Mouse (Mus musculus) adrenal gland, adult 18-20 months (tissue): Measurements from ENCODE around the gene Ccrl2. TPM values are rescaled to one million over a fixed set of nuclear protein-coding genes. Genes with fewer than 3 reads are reported as not detected.

Experiments
- DNase-seq, 2 experiments: peaks; one replicate each; pipeline ENCODE4 v3.0.0; 2021 to 2022; ENCODE audit warnings: low spot score in 2 of 2
- long read RNA-seq, 2 experiments: library from polyadenylated mRNA; stranded (forward); transcript quantifications; one replicate each; pipeline ENCODE4 v2.0.0; 2021
- total RNA-seq, 2 experiments: library from RNA; stranded (reverse); gene quantifications; 1 replicate in 1 of 2; 2 replicates in 1 of 2; pipeline ENCODE4 v1.2.3; 2021

Gene Ccrl2
- total RNA-seq = 10 to 100 TPM in 1 of 2 experiments, 1 to 10 TPM in 1; 9.3 to 10.2 TPM
- long read RNA-seq, experiment 1, partial matches to known transcripts = 0 of 3 reads
- long read RNA-seq, experiment 1, other reads (novel, unspliced or antisense) = 0 of 3 reads
- long read RNA-seq, experiment 2, transcript Ccrl2-201 (2 exons, 2,459 nt) = major isoform, 6 of 6 reads
- long read RNA-seq, experiment 2, partial matches to known transcripts = 0 of 6 reads
- long read RNA-seq, experiment 2, other reads (novel, unspliced or antisense) = 0 of 6 reads

DNA sequence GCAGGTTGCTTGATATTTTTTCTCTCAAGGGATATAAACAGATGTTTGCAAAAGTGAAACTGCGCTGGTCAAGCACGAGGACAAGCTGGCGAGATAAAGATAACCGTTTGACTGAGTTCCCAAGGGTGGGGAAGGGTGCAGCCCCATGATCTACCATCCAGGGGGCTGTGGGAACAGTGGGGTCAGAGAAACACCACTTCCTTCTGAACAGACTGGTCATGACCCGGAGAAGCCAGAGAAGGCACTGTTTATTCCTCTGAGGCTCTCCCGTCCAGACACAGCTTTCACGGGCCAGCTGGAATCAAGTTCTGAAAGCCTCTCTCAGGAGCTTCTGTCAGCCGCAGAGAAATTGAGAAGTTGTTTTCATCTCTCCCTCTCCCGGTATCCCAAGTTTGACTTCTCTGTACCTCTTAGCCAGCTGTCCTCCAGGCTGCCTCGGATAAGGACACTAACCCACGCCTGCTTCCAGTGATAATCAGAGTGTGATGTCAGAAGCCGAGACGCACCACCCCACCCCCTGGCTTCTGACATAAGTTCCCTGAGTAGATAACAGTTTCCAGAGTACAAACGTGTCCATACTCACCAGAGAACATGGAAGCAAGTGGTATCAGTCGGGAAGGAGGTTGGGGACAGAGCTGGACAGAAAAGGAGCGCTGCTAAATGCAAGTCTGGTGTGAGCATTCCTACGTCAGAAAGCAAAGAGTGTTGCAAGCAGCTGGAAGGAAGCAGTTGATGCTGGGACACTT lies at the start of gene Ccrl2:
TSS of gene Ccrl2 (minus strand) at position 722 of the 746 bp plus-strand sequence.
- peak; percentile 47 to 54 for DNase-seq

DNA sequence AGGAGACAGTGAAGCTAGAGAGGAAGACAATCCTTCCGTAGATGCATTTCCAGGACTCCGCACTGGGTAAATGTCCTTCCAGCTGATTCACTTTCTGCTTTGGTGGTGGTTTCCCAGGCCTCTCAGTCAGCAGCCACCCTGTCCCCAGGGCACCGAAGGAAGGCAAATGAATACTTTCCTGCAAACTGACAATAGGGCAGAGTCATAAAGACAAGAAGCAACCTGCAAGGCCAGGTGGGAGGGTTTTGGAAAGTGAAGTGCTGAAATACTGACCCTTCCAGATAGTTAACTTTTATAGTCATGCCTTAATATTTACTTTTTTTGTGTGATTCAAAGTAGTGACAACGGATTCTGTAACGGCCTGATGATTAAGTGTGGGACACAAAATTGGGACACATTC lies 46.6 kb upstream of the Ccrl2 start:
- DNase-seq = no peak

DNA sequence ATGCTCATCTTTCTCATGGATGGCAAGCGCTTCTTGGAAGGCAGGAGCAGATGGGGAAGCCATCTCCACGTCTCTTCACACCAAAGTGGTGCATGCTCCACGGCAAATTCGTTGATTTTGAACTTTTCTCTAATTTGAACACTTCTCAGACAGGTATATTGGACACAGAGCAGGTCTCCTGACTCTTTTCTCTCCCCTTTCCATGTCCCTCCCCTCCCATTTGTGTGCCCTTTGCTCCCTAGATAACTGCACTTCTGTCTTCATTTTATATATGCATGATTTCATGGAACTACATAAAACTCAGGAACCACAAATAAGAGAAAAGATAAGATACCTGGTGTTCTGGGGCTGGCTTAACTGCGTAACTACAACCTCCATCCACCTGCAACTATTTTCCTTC lies 46.0 kb upstream of the Ccrl2 start:
- no peak for DNase-seq

DNA sequence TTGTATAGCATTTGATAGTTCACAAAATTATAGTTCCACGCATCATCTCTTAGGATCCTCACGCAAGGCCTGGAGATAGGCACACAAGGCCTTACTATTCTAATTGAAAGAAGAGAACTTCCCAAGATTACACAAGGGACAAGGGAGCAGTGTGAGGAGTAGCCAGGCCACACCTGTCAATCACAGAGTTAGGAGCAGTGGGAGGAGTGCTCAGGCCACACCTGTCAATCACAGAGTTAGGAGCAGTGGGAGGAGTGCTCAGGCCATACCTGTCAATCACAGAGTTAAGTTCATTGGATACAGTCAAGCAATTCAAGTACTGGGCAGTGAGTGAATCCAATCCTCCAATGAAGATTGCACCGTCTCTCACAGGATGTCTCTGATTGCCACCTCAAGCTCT lies 43.1 kb upstream of the Ccrl2 start:
- no peak for DNase-seq

DNA sequence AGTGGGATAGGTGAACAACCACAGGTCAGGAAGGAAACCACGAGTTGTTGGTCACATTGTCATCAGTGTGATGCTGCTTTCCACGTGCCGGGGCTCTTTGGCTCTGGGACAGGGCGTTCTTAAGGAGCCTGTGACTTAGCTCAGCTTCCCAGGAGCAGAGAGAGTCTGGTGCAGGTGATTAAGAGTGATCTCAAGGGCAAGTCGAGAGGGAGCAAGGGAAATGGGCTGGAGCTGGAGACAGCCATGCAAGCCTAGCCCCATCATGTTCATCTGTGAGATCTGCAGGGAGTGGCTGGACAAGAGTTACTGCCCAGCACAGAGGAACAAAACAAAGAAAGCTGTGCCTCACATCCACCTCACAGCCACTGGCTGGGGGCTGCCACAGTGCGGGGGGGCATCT lies 40.2 kb upstream of the Ccrl2 start:
- DNase-seq = no peak

DNA sequence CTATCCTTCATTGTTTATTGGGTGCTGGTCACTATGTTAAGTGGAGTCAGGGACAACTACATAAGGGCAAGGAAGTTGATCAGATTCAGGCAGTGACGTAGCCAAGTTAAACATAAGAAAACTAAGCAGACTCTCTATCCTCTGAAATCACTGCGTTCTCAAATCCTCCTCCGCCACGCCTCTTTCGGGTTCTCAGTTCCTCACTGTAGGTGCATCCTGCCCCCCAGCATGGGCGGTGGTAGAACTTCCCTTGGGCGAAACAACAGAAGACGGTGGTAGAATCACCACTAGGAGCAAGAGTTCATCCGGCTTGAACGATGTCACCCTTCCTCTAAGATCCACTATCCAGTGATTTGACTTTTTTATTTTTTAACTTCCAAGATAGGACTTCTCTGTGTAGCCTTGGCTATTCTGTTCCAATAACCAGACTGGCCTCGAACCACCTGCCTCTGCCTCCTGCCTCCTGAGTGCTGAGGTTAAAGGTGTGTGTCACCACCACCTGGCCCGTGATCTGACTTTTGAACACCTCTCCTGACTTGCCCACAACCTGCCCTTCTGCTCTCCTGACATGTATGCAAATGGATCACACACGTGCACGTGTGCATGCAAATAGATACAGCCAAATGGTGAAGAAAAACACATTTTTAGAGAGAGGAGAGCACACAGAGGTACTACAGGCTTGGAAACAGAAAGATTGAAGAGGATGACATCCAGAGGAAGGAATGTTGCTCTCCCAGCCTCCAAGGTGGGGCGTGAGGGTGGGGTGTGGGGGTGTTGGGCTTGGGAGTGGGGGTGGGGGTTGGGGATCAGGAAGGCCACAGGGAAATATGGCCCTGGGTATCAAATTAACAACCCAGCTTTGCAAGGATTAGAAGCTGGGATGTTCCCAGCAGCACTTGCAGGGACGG lies 39.4 kb upstream of the Ccrl2 start:
- no peak for DNase-seq

DNA sequence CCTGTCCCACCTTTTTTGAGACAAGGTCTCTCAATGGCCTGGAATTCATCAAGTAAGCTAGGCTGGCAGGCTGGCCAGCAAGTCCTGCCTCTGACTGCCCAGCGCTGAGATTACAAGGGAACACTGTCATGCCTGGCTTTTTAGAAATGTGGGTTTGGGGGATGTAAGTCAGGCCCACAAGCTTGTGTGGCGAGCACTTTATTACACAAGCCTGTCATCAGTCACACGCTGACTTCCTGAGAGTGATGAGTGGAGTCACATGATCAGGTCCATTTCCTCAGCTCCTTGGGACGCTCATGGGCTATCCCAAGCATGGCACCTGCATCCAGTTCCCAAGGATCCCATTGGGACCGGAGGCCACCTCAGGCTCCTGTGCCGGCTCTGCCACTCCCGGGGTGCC lies 38.4 kb upstream of the Ccrl2 start:
- DNase-seq = no peak

DNA sequence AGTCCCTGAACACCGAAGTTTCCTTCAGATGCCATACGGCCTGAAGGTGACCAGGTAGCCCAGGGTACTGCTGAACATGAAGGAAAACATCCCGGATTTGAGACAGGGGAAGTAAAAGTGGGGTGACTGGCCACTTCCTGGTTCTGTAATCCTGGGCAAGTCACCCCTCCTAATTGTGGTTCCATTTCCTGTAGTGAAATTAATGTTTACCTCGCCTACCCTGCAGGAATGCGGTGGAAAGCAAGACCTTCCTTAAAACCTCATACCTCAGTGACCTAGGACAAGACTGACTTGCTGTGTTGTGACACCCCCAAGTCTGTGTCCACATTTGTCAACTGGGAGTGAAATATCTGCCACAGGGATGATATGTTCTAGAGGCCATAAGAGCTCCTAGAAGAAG lies 37.3 kb upstream of the Ccrl2 start:
- no peak for DNase-seq

DNA sequence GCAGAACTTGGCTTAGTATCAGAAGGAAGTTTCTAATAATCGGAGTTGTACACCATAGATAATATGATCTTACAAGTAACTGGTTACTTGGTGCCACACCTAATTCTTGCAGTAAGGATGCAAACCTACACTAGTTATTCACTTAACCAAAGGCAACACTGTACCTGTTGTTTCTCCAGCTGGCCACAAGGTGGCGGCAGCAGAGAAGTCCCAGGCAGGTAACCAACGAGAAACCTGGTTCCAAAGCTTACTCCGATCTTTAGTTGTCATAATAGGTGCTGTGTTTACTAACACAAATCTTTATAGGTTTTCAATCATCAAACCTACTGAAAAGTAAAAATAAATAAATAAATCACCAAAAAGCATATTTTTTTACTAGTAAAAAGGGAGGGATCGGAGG lies 35.8 kb upstream of the Ccrl2 start:
- DNase-seq = peak; percentile 42 to 58

DNA sequence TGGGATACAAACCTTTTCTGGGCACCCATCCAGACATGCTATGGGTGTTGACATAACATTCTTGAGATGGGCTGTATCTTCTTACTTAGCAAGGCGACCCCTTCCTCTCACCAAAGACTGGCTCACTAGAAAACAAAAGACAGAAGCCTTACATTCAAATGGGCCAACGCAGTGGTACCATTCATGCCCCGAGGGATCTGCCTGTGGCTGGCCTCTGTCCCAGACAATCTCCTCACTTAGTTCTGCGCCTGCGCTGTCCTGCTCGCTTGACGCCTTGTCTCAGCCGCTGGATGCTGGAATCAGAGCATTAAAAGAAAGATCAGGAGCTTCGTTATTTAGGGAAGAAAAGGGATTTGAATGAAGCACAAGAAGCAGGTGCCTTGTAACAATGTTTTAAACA lies 35.3 kb upstream of the Ccrl2 start:
- no peak for DNase-seq

DNA sequence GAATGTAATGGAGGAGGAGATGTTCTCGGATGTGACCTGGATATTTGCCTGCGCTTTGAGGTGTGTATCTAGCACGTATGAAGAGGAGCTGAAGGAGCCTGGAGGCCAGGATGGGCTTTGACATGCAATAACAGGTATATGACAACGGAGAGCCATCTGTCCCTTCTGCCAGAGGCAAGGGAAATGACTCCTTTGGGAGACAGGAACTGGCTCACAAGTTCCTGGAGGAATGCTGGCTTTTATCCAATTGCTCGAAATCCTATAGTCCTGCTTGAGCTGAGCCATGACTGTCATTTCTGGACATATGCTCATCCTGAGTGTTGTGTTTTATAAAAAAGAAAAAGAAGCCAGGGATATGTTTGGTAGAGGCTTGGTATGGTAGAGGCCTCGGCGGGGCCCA lies 31.6 kb upstream of the Ccrl2 start:
- no peak for DNase-seq

DNA sequence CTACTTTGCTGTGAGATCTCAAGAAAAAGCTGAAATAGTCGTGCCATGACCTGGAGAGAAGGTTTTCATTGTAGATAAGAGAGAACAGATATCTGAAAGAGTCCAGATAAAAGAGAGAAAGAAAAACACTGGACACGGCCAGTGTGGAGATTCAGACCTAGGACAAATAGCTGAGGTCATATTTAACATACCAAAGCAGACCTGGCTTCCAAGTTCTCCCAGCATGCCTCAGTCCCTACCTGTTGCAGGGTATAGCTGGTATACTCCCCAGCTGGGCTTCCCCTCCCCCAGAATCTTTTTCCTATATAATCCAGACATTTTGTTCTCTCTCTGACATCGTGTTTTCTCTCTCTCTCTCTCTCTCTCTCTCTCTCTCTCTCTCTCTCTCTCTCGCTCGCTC lies 30.6 kb upstream of the Ccrl2 start:
- DNase-seq = no peak

DNA sequence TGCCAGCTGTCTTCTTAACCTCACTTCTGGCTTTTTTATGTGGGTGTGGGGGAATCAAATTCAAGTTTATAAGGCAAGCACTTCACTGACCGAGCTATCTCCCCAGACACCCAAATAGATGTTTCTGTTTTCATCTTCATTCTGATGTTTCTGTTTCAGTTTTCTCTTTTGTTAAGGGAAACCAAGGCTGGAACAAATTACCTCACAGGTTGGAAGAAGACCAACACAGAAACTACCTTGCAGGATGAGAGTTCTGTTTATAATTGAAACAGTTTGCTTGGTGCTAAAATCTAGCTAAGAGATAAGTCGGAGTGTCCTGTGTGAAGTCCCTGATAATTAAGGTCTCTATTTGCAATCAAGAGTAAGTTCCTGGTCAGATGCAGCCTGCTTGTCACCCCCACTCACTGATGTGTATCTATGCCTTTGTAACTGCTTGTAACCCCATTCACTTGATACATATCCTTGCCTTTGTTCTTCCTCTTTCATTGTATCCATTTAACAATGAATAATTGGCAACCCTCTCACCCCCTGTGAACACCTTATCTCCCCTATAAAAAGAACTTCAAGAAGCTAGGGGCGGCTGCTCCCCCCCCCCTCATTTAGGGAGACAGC lies 29.8 kb upstream of the Ccrl2 start:
- no peak for DNase-seq

DNA sequence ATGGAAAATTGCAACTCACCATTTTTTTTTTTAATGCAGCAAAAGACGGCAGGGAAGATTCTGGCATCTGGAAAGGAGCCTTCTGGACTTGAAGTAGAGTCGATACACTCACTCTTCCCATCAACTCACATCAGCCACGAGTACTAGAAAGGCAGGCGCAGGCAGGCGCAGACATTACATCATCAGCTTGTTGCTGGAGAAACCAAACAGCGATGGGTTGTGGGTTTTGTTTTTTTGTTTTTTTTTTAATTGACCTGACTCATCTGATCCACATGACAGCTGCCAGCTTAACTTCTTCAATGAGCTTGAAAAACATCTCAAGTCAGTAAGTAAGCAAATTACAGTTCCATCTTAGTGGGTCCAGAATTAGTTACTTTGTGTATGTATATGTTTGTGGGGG lies 28.8 kb upstream of the Ccrl2 start:
- no peak for DNase-seq

DNA sequence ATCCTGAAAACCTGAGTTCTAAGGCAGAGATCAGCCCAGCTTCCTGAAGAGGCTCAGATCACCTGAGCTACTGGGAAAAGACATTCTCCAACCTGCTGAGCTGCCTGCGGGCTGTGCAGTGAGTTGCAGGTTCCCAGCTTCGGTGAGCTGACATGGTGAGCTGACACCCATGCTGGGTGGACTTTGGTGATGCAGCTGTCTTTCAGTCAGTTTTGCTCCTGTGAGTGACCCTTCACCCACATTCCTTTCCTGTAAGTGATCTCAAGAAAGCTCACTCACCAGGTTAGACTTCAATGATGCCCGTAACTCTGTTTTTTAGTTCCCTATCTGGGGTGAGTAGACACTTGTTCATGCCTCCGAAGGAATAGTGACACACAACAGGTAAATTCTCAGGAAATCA lies 28.0 kb upstream of the Ccrl2 start:
- DNase-seq = no peak

DNA sequence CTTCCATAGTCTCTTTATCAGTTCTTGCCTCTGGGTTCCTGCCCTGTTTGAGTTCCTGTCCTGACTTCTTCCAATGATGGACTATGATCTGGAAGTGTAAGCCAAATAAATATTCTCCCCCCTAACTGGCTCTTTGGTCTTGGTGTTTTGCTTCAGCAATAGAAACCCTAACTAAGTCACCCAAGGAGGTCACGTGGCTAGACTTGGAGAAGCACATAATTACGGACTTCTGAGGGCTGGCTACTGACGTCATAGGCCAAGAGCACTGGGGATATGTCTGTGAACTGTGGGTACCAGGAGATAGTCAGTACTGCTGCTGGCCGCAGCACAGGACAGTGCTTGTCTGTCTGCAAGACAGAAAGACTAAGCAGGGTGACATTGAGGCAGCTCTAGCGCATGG lies 24.4 kb upstream of the Ccrl2 start:
- no peak for DNase-seq

DNA sequence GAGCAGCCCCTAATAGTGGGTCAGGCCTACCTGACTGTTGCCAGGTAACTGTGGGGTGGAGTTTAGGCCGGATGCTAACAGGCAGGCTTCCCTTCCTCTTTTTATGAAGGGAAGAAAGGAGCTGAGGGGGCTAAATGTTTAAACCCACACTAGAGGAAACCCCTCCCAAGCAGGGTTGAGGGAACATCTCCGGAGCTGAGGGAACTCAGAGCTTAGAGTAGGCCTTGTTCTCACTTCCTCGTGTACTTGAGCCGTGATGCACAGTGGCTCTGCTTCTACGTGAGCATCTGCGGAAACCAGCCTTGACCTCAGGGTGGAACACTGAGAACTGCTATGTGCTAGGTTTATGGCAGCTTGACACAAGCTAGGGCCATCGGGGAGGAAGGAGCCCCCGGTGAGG lies 23.5 kb upstream of the Ccrl2 start:
- no peak for DNase-seq

DNA sequence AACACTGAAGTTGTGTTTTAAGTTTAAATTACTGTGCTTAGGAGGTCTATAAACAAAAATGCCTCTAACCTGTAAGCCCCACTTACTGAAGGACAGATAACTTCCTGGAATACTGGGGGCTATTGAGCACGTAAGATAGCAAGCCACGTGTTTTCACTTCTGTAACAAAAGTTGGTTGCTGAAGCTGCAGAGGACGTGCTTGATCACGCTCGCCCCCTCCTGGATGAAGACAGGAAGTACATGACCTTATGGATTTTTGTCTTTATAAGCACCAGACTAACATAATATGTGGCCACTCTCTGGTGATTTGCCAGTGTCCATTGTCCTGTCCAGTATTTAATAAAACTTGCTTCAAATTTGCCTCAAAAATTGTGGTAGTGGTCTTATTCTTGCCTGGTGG lies 20.4 kb upstream of the Ccrl2 start:
- DNase-seq = no peak

DNA sequence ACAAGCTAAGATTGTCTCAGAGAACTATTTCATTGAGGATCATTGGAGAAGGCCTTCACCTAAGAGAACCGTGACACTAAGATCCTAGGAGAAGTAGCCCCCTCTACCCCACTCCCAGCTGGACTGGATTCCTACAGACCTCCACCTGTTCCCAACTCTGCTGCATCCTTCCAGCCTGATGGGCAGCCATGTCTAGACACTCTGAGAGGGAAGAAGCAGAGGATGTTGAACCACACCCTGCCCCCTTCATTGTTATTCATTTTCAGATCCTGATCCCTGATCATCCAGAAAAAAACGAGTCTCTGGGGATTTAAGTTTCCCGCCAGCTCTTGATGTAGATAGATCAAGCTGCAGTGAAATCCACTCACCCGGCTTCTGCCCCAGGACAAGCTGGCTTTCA lies 15.7 kb upstream of the Ccrl2 start:
- no peak for DNase-seq

DNA sequence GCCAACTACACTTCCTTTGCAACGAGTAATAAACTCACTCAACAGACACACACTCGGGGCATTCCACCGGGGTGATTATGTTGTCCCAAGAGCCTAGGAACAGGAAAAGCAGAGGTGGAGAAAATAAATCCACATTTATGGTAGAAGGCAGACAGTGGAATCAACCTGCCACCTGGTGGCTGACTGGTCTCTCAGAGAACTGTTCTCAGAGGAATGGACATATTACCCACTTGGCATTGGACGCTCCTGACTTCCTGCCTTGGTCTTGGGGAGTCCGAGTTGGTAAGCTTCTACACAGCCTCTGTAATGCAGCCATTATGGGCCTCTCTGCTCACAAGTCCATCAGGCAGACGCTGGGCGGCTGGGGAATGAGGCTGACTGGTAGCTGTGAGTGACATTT lies 14.9 kb upstream of the Ccrl2 start:
- peak; percentile 39 to 53 for DNase-seq

DNA sequence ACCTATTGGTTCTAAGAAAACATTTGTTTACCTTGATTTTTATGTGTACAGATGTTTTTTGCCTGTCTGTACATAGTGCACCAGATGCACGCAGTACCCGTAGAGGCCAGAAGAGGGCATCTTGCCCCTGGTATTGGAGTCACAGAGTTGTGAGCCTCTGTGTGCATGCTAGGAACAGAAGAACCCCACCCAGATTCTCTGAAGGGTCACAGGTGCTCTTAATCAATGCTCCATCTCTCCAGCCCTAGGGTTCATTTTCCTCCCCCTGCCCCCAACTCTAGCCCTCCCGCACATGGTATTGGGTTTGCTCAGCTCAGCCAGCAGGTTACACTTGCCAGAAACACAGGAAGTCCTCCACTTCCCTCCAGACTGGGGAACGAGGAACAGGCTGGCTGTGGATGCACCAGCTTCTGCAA lies 13.2 kb upstream of the Ccrl2 start:
- peak; percentile 48 to 64 for DNase-seq

DNA sequence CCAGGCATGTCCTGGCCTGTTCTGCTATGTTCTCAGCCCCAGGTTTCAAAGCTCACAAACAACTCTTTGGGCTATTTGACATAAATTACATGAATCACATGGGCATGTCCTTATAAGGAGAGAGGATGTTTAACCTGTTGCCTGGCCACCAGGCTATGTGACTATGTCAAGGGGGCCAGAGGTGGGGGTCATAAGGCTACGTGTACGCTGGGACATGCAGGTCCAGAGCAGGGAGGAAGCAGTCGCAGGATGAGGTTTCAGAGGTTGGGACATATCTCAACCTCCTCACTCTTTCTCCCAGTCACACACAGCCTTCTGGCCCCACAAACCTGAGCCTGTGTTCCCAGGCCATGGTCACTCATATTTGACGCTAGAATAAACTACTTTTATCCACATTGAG lies 9.7 kb upstream of the Ccrl2 start:
- no peak for DNase-seq
